Mouse (Mus musculus): ENCODE data around the gene Frmd4b. TPM values are rescaled to one million over a fixed set of nuclear protein-coding genes. Genes with fewer than 3 reads are reported as not detected.

Frmd4b gene
- total and polyA plus RNA-seq, 3 experiments, result 0.44 to 2.9 TPM; not detected in 1

DNA sequence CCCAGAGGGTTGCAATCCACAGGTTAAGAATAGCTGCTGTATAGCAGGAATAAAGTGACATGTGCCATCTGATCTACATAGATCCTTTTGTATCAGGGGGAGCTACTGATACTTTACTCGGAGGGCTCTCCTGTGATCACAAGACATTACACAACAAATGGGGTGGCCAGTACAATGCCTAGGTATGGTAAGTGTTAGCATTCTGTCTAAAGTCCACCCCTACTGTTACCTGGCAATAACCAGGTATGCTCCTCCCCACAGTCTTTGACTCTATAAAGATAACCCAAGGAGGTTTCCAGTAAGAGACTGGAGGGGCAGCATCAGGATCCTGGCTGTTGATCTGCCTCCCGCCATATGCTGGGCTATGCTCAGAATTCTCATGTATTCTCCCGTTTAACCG is 219.4 kb downstream of the Frmd4b start:
- no peaks in the 10 kb centered on the region for H3K36me3 ChIP-seq (replicated peaks)
- no peak for ATAC-seq (ENCODE audit: extremely low read depth, insufficient number of reproducible peaks, low FRiP score, poor library complexity, severe bottlenecking)
- TF ChIP-seq POLR2AphosphoS5 (IDR thresholded peaks at IDR 0.05; ENCODE audit: insufficient replicate concordance, low read depth, low read length), result no peak
- TF ChIP-seq GATA2 (IDR thresholded peaks at IDR 0.05; ENCODE audit: borderline replicate concordance, low read depth, low read length), result no peak
- no peak for TF ChIP-seq GATA1 (IDR thresholded peaks at IDR 0.05; ENCODE audit: borderline replicate concordance, low read length)
- TF ChIP-seq TAL1 (conservative IDR thresholded peaks at IDR 0.05; ENCODE audit: low read depth, low read length), result no peak
- TF ChIP-seq CTCF (IDR thresholded peaks at IDR 0.05; ENCODE audit: low read depth, low read length), result no peak

DNA sequence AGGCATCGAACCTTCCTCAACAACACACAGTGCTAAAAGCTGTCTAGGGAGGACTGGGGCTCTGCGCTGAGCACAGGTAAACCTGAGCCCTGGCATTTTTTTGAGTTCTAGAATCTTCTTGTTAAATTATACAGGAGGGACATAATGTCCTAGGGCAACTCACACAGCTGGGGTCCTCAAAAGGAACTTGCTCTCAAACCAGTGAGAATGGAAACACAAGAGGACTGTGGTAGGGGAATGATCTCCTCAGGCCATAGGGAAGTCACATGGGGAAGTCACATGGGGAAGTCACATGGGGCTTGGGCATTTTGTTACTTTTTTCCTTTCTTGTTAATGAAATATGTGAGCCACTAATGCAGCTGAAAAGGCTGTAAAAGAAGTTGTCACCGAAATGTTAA is 220.4 kb downstream of the Frmd4b start:
- H3K4me3 ChIP-seq (ENCODE audit: low read depth, low read length), result no peak overlapping the region
- TF ChIP-seq CTCF (IDR thresholded peaks at IDR 0.05; ENCODE audit: low read depth, low read length) (no peak), TAL1 (conservative IDR thresholded peaks at IDR 0.05; ENCODE audit: low read depth, low read length) (no peak), POLR2AphosphoS5 (IDR thresholded peaks at IDR 0.05; ENCODE audit: insufficient replicate concordance, low read depth, low read length) (no peak), GATA1 (IDR thresholded peaks at IDR 0.05; ENCODE audit: borderline replicate concordance, low read length) (no peak), GATA2 (IDR thresholded peaks at IDR 0.05; ENCODE audit: borderline replicate concordance, low read depth, low read length) (no peak)
- ATAC-seq (ENCODE audit: extremely low read depth, insufficient number of reproducible peaks, low FRiP score, poor library complexity, severe bottlenecking) (no peak), DNase-seq (ENCODE audit: low spot score) (no peak)
- H3K4me1 ChIP-seq (ENCODE audit: insufficient read depth, low read depth, low read length), result no peaks in the 10 kb centered on the region
- H3K27me3 ChIP-seq (ENCODE audit: insufficient read depth, low read length), result no peaks in the 10 kb centered on the region
- no peaks in the 10 kb centered on the region for H3K36me3 ChIP-seq (replicated peaks)
- H3K9me3 ChIP-seq (replicated peaks), result peaks cover 49% of the 10 kb centered on the region

More for the DNA sequence above, 219.4 kb downstream of the Frmd4b start:
- H3K9me3 ChIP-seq (replicated peaks), result peaks cover 52% of the 10 kb centered on the region
- no peaks in the 10 kb centered on the region for H3K27me3 ChIP-seq (ENCODE audit: insufficient read depth, low read length)
- H3K4me3 ChIP-seq (ENCODE audit: low read depth, low read length), result no peak overlapping the region
- H3K4me1 ChIP-seq (ENCODE audit: insufficient read depth, low read depth, low read length), result no peaks in the 10 kb centered on the region
- DNase-seq (ENCODE audit: low spot score), result no peak

DNA sequence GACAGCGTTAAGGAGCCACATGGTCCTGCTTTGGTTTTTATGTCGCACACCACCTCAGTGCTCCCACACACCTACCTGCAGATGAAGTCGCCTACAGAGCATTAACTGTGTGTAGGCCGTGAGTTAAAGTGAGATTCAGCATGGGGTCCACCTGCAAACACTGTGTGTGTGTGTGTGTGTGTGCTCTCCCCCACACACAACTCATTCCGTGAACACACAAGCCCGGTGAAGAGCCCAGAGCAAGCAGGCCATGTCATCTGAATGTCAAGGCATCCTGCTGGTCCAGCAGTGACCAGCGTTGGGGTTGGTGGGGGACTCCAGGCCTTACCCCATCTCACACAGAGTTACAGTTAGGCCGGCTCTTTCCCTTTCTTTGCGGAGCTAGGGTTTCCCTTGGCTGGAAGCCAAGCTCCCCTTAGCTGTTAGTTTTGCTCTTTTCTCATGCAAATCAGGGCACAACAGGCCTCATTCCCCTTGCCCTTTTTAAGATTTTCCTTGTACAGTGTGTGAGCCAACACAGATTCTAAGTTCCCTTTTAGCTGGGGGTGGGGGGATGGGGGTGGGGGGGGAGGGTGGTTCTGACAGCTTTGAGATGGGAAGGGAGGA is 220.9 kb downstream of the Frmd4b start:
- TF ChIP-seq GATA1 (IDR thresholded peaks at IDR 0.05; ENCODE audit: borderline replicate concordance, low read length), result no peak
- TF ChIP-seq POLR2AphosphoS5 (IDR thresholded peaks at IDR 0.05; ENCODE audit: insufficient replicate concordance, low read depth, low read length), result no peak
- TF ChIP-seq TAL1 (conservative IDR thresholded peaks at IDR 0.05; ENCODE audit: low read depth, low read length), result no peak
- no peak for TF ChIP-seq GATA2 (IDR thresholded peaks at IDR 0.05; ENCODE audit: borderline replicate concordance, low read depth, low read length)
- no peak for TF ChIP-seq CTCF (IDR thresholded peaks at IDR 0.05; ENCODE audit: low read depth, low read length)
- H3K36me3 ChIP-seq (replicated peaks), result no peaks in the 10 kb centered on the region
- DNase-seq (ENCODE audit: low spot score) (no peak), ATAC-seq (ENCODE audit: extremely low read depth, insufficient number of reproducible peaks, low FRiP score, poor library complexity, severe bottlenecking) (no peak)
- H3K4me3 ChIP-seq (ENCODE audit: low read depth, low read length), result no peak overlapping the region
- no peaks in the 10 kb centered on the region for H3K4me1 ChIP-seq (ENCODE audit: insufficient read depth, low read depth, low read length)
- no peaks in the 10 kb centered on the region for H3K27me3 ChIP-seq (ENCODE audit: insufficient read depth, low read length)
- H3K9me3 ChIP-seq (replicated peaks), result peaks cover 48% of the 10 kb centered on the region

DNA sequence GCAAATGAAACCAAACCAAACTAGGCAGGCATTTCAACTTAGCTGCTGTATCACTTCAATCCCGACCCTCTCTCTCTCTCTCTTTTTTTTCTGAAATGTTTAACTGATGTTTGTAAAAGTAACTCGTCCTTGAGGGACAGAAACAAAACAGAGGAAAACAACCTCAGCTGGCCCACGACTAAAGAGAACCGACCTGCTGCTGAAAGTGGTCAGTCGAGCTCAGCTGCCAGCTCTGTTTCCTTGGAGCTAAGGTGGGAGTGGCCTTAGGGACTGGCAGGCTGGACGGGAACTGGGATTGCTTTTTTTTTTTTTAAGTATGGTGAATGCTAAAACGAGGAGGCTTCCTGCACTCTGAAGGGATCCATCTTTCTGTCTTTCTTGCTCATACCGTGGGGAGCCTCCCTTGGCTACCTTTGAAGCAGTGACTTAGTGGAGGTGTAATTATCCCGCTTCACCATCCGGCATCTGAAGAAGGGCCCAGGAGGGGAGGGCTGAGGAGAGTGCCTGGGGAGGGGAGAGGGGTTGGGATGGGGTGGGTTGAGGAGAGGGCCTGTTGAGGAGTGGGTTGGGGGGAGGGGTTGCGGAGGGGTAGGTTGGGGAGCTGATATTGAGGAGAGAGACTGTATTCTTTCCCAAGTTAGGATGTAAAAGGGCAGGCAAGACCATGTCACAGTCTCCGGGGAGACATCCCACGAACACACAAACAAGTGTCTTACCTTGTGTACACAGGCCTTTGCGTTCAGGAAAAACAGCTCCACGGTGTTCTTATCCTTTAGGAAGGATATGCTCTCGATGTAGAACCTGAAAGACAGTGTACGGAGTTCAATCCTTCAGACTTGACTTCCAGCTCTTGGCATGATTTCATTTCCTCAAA is 221.6 kb downstream of the Frmd4b start:
- no peak for ATAC-seq (ENCODE audit: extremely low read depth, insufficient number of reproducible peaks, low FRiP score, poor library complexity, severe bottlenecking)
- Histone ChIP-seq H3K9me3 (replicated peaks) (peaks cover 44% of the 10 kb centered on the region), H3K4me3 (ENCODE audit: low read depth, low read length) (no peak overlapping the region), H3K36me3 (replicated peaks) (no peaks in the 10 kb centered on the region), H3K4me1 (ENCODE audit: insufficient read depth, low read depth, low read length) (no peaks in the 10 kb centered on the region), H3K27me3 (ENCODE audit: insufficient read depth, low read length) (no peaks in the 10 kb centered on the region)
- TF ChIP-seq TAL1 (conservative IDR thresholded peaks at IDR 0.05; ENCODE audit: low read depth, low read length) (no peak), POLR2AphosphoS5 (IDR thresholded peaks at IDR 0.05; ENCODE audit: insufficient replicate concordance, low read depth, low read length) (no peak), CTCF (IDR thresholded peaks at IDR 0.05; ENCODE audit: low read depth, low read length) (no peak), GATA1 (IDR thresholded peaks at IDR 0.05; ENCODE audit: borderline replicate concordance, low read length) (no peak)
- no peak for DNase-seq (ENCODE audit: low spot score)

DNA sequence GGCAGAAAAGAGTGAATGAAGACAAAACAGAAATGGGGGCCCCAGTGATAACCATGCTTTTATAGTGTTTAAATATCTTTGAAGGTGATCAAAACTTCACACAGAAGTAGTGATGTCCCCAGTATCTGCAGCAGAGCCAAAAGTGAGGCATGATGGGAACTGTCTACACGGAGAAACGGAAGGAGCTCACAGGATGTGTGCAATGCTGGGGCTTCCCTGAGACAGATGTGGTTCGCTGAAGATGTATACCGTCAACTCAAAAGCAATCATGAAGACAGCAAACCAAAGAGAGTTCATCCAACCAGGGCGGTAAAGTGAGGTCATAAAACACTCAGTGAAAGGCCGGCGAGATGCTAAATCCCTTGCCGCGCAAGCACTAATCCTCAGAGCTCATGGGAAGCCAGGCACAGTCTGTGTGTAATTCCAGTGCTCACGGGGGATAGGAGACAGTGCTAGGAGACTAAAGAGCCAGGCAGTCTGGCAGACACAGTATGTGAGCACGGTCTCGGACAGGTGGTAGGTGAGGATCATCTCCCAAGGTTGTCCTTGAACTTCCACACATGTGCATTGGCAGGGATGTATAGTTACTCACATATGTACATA is 222.8 kb downstream of the Frmd4b start:
- Histone ChIP-seq H3K4me1 (ENCODE audit: insufficient read depth, low read depth, low read length) (no peaks in the 10 kb centered on the region), H3K27me3 (ENCODE audit: insufficient read depth, low read length) (no peaks in the 10 kb centered on the region), H3K36me3 (replicated peaks) (no peaks in the 10 kb centered on the region), H3K9me3 (replicated peaks) (peaks cover 39% of the 10 kb centered on the region), H3K4me3 (ENCODE audit: low read depth, low read length) (no peak overlapping the region)
- DNase-seq (ENCODE audit: low spot score) (no peak), ATAC-seq (ENCODE audit: extremely low read depth, insufficient number of reproducible peaks, low FRiP score, poor library complexity, severe bottlenecking) (no peak)
- no peak for TF ChIP-seq GATA2 (IDR thresholded peaks at IDR 0.05; ENCODE audit: borderline replicate concordance, low read depth, low read length)

DNA sequence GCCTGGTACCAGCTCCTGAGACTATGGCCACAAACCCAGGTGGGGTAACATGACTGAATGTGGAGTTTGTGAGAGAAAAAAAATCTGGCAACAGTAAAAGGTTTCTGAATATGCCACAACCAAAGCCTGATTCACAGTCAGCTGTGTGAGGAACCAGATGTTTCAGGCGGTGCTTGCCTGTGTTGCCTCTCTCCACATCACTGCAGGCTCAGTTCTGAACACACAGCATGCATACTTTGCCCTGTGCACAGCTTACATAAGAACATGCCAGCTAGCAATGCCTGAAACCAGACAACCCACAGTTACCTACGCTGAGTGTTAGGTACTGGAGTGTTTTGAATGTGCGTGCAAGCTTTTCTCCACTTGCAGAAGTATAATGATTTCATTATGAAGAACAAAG is 224.4 kb downstream of the Frmd4b start:
- TF ChIP-seq CTCF (IDR thresholded peaks at IDR 0.05; ENCODE audit: low read depth, low read length) (no peak), GATA2 (IDR thresholded peaks at IDR 0.05; ENCODE audit: borderline replicate concordance, low read depth, low read length) (no peak), TAL1 (conservative IDR thresholded peaks at IDR 0.05; ENCODE audit: low read depth, low read length) (no peak)
- Histone ChIP-seq H3K9me3 (replicated peaks) (peaks cover 35% of the 10 kb centered on the region), H3K27me3 (ENCODE audit: insufficient read depth, low read length) (no peaks in the 10 kb centered on the region), H3K4me1 (ENCODE audit: insufficient read depth, low read depth, low read length) (no peaks in the 10 kb centered on the region), H3K36me3 (replicated peaks) (no peaks in the 10 kb centered on the region), H3K4me3 (ENCODE audit: low read depth, low read length) (no peak overlapping the region)
- no peak for ATAC-seq (ENCODE audit: extremely low read depth, insufficient number of reproducible peaks, low FRiP score, poor library complexity, severe bottlenecking)
- DNase-seq (ENCODE audit: low spot score), result no peak
